Comparison of ENCODE assay signal across 8 mouse cellular contexts in genomic region chr3:94953764-94954616, GRCm38 (mm10). TPM values are rescaled to one million over a fixed set of nuclear protein-coding genes. Genes with fewer than 3 reads are reported as not detected.
DNase-seq lines count a peak whose midpoint lies in the region; ATAC-seq lines count a peak whose summit lies in the region.

Gene Rfx5, plus strand, starts transcription at chr3:94954075.

- no peaks in the 10 kb centered on the region for H3K9me3 ChIP-seq in hindbrain, embryonic 14.5 days (ENCODE audit: control insufficient read depth, low read length)

- WGBS in hindbrain, embryonic 14.5 days = under 1% methylated on average over 50 of the region's 50 CpGs

- H3K4me3 ChIP-seq in hindbrain, embryonic 14.5 days (replicated peaks; ENCODE audit: low read length) = peak within 1 kb of the TSS; percentile 62

- H3K4me1 ChIP-seq in hindbrain, embryonic 14.5 days (replicated peaks; ENCODE audit: control insufficient read depth, insufficient read depth, low read length) = peaks cover 11% of the 10 kb centered on the region

- H3K4me2 ChIP-seq in hindbrain, embryonic 14.5 days (replicated peaks) = peak within 1 kb of the TSS; percentile 55

- peak within 1 kb of the TSS; percentile 84 for H3K9ac ChIP-seq in hindbrain, embryonic 14.5 days

- DNase-seq in R1 (ENCODE audit: low read depth, low spot score) = peak; percentile 99
- DNase-seq in cerebellum, postnatal 25 days = peak; percentile 91 to 93
- DNase-seq in frontal cortex, postnatal 25 days (ENCODE audit: low spot score in 2 of 2) = peak; percentile 77 to 89
- peak; percentile 92 for DNase-seq in hindbrain, embryonic 14.5 days (ENCODE audit: low spot score)
- peak; percentile 86 to 89 for DNase-seq in layer of hippocampus, postnatal 36 days
- DNase-seq in lung, postnatal 36 days = peak; percentile 99
- DNase-seq in retina, postnatal 1 day = peak; percentile 96
- peak; percentile 82 to 91 for DNase-seq in urinary bladder, adult 18-20 months (ENCODE audit: low spot score in 2 of 2)

- peak within 1 kb of the TSS; percentile 98 for H3K27ac ChIP-seq in hindbrain, embryonic 14.5 days

- no peaks in the 10 kb centered on the region for H3K27me3 ChIP-seq in hindbrain, embryonic 14.5 days (ENCODE audit: control insufficient read depth, insufficient read depth, low read length)

- peaks cover 33% of the 10 kb centered on the region for H3K36me3 ChIP-seq in hindbrain, embryonic 14.5 days (replicated peaks; ENCODE audit: control insufficient read depth, insufficient read depth)

- peak; percentile 96 for ATAC-seq in hindbrain, embryonic 14.5 days (ENCODE audit: low FRiP score)

RNA-seq across cellular contexts. Expression of gene Rfx5, which starts in this region (rescaled TPM):
- polyA plus RNA-seq in hindbrain, embryonic 14.5 days (2014; fragmentation: Nextera tagmentation; extraction: Ambion mirVana) = 7.4 and 8.9 TPM in 2 replicates
- 10 to 100 TPM; 23.6 to 26.2 TPM for total RNA-seq in layer of hippocampus, postnatal 36 days (2021)

Comparison
In these comparisons a context has a peak if more than half of its experiments do, and no peak if none do; other contexts are left out.
1. Peak in every context shown above with its lines: DNase-seq, ATAC-seq, H3K4me3 ChIP-seq and H3K27ac ChIP-seq.